Mouse (Mus musculus): ENCODE data around the gene Ntf5.

GRCm38 (mm10) chr7:45368178-45368577, 45.3 kb upstream of the Ntf5 start:
- TF ChIP-seq POLR2AphosphoS5 (IDR thresholded peaks at IDR 0.05; ENCODE audit: insufficient replicate concordance, low read depth, low read length) (no peak), CTCF (IDR thresholded peaks at IDR 0.05; ENCODE audit: low read depth, low read length) (no peak), GATA2 (IDR thresholded peaks at IDR 0.05; ENCODE audit: borderline replicate concordance, low read depth, low read length) (no peak), GATA1 (IDR thresholded peaks at IDR 0.05; ENCODE audit: borderline replicate concordance, low read length) (no peak)

All from G1E (cell line).